Mouse (Mus musculus) hindbrain, embryonic 11.5 days (tissue): ENCODE measurements around the gene Tmem51. TPM values are rescaled to one million over a fixed set of nuclear protein-coding genes. Genes with fewer than 3 reads are reported as not detected.

ENCODE experiments used
- ATAC-seq: fragments of 200-750 bp; cut with Nextera tagmentation; 2 replicates; pipeline ENCODE4 v1.8.0; 2017; ENCODE audit warnings: mild to moderate bottlenecking, moderate TSS enrichment, moderate library complexity; ENCODE audit not compliant: low FRiP score
- DNase-seq: peaks from one replicate; pipeline ENCODE4 v3.0.0-alpha.2; 2015; ENCODE audit warnings: low spot score
- H3K27ac ChIP-seq: fragments of 300-500 bp; sonication (generic); 2 replicates; pipeline ENCODE4 v1.5.1; 2014; ENCODE audit warnings: mild to moderate bottlenecking, low read depth, low read length
- H3K27me3 ChIP-seq: fragments of 300-500 bp; sonication (generic); 2 replicates; pipeline ENCODE4 v1.6.1; 2014; ENCODE audit warnings: mild to moderate bottlenecking, low read length, moderate library complexity, mixed read lengths; ENCODE audit not compliant: control insufficient read depth, insufficient read depth
- H3K36me3 ChIP-seq: fragments of 300-500 bp; sonication (generic); 2 replicates; pipeline ENCODE4 v1.6.1; 2014; ENCODE audit warnings: mild to moderate bottlenecking, low read length, moderate library complexity, mixed read lengths; ENCODE audit not compliant: control insufficient read depth, insufficient read depth
- H3K4me1 ChIP-seq: fragments of 300-500 bp; sonication (generic); replicated peaks from 2 replicates; pipeline ENCODE4 v1.6.1; 2014; ENCODE audit warnings: low read length, mixed read lengths; ENCODE audit not compliant: control insufficient read depth, insufficient read depth
- H3K4me2 ChIP-seq: fragments of 300-500 bp; sonication (generic); replicated peaks from 2 replicates; pipeline ENCODE4 v1.6.1; 2014; ENCODE audit warnings: mild to moderate bottlenecking, low read depth, low read length
- H3K4me3 ChIP-seq: fragments of 300-500 bp; sonication (generic); 2 replicates; pipeline ENCODE4 v1.5.1; 2014; ENCODE audit warnings: low read depth, low read length
- H3K9ac ChIP-seq: fragments of 300-500 bp; sonication (generic); 2 replicates; pipeline ENCODE4 v1.6.1; 2014; ENCODE audit warnings: low read depth, low read length
- H3K9me3 ChIP-seq: fragments of 300-500 bp; sonication (generic); 2 replicates; pipeline ENCODE4 v1.6.1; 2016; ENCODE audit warnings: low read length; ENCODE audit not compliant: control insufficient read depth
- whole genome bisulfite sequencing: fragments of 180-500 bp; shearing (Covaris S2); extraction: QIAGEN DNeasy Blood & Tissue Kit; methylation state at CpG from one replicate; pipeline ENCODE4 v1.1.7; 2014; 5-methylcytosine and 5-hydroxymethylcytosine counted together
- polyA plus RNA-seq: library from polyadenylated mRNA; unstranded; fragments of >200 nt; fragmentation: Nextera tagmentation; extraction: Ambion mirVana; gene quantifications from 2 replicates; pipeline ENCODE4 v1.2.1, GENCODE M21; 2014

Tmem51 gene
- polyA plus RNA-seq, 1 experiment from 2014 or later: 8.1 TPM

- ATAC-seq (no peak), DNase-seq (no peak)
- H3K4me3 ChIP-seq: no peak overlapping the region
- H3K9me3 ChIP-seq: no peaks in the 10 kb centered on the region
- H3K27ac ChIP-seq: no peak overlapping the region
- no peaks in the 10 kb centered on the region for H3K27me3 ChIP-seq
- H3K9ac ChIP-seq: no peak overlapping the region
- 77% methylated on average over 5 of the region's 5 CpGs for WGBS
- H3K36me3 ChIP-seq: no peaks in the 10 kb centered on the region
- 0 out of 2 replicates have a peak, but pooled peaks cover 2% of the 10 kb centered on the region for H3K4me1 ChIP-seq
- no peak overlapping the region for H3K4me2 ChIP-seq
Measured at GRCm38 (mm10) chr4:141993347-141994061, 90.6 kb downstream of the Tmem51 start.

DNA sequence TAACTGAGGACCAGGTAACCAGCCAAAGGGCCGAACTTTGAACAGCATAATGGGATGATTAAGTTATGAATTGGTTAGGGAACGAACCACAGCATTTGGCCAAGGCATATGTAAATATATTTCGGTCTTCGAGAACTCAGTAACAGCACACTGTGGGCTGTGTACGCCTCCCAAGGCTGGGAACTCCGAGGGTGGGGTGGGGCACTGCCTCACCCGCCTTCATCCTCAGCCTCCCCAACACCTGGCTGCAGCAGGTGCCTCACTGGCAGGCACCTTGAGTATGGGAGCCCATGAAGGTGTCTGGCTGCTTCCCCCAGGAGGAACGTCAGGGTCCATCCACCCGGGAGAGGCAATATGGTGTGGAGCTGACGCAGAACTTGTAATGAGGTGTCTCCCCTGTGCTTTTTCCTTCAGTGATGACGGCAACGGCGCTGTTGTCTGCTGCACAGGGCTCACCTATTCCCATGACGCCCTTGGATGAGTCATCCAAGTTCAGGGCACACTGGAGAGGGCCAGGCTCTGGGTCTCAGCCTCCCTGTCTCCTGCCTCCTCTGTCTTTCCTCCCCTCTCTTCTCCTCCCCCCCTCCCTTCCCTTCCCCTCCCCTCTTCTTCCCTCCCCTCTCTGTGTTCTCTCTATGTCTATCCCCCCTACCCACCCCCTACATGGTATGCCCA lies 91.4 kb downstream of the Tmem51 start:
- 85% methylated on average over 14 of the region's 14 CpGs for WGBS
- Histone ChIP-seq H3K4me1 (no peaks in the 10 kb centered on the region), H3K9me3 (no peaks in the 10 kb centered on the region), H3K4me3 (no peak overlapping the region), H3K27ac (no peak overlapping the region), H3K4me2 (no peak overlapping the region), H3K27me3 (no peaks in the 10 kb centered on the region), H3K36me3 (no peaks in the 10 kb centered on the region), H3K9ac (no peak overlapping the region)
- DNase-seq (no peak), ATAC-seq (no peak)

- Histone ChIP-seq H3K9me3 (no peaks in the 10 kb centered on the region), H3K27me3 (no peaks in the 10 kb centered on the region), H3K4me2 (no peak overlapping the region), H3K27ac (no peak overlapping the region), H3K4me1 (no peaks in the 10 kb centered on the region), H3K9ac (no peak overlapping the region), H3K4me3 (no peak overlapping the region), H3K36me3 (no peaks in the 10 kb centered on the region)
- ATAC-seq: no peak
- WGBS: 100% methylated on average over 1 of the region's 1 CpGs
- DNase-seq: no peak
Measured at GRCm38 (mm10) chr4:141988178-141988577, 95.9 kb downstream of the Tmem51 start.

- Histone ChIP-seq H3K27me3 (no peaks in the 10 kb centered on the region), H3K27ac (no peak overlapping the region), H3K4me2 (no peak overlapping the region), H3K9ac (no peak overlapping the region), H3K4me1 (no peaks in the 10 kb centered on the region), H3K4me3 (no peak overlapping the region), H3K9me3 (no peaks in the 10 kb centered on the region), H3K36me3 (no peaks in the 10 kb centered on the region)
- WGBS: 68% methylated on average over 3 of the region's 3 CpGs
- no peak for DNase-seq
- no peak for ATAC-seq
Measured at GRCm38 (mm10) chr4:141983689-141984088, 100.4 kb downstream of the Tmem51 start.

GRCm38 (mm10) chr4:141981475-141981874 lies 102.6 kb downstream of the Tmem51 start:
- ATAC-seq (no peak), DNase-seq (no peak)
- H3K4me2 ChIP-seq: no peak overlapping the region
- H3K9me3 ChIP-seq: no peaks in the 10 kb centered on the region
- H3K9ac ChIP-seq: no peak overlapping the region
- H3K4me1 ChIP-seq: no peaks in the 10 kb centered on the region
- 72% methylated on average over 3 of the region's 3 CpGs for WGBS
- H3K36me3 ChIP-seq: no peaks in the 10 kb centered on the region
- H3K27me3 ChIP-seq: no peaks in the 10 kb centered on the region
- H3K27ac ChIP-seq: no peak overlapping the region
- no peak overlapping the region for H3K4me3 ChIP-seq

Other genes starting within 250 kb of the Tmem51 start
- not detected in 2 replicates for gene Ctrc, start 237.9 kb downstream of the Tmem51 start, polyA plus RNA-seq
- gene Efhd2, start 209.4 kb downstream of the Tmem51 start, polyA plus RNA-seq: 25.0 and 26.1 TPM in 2 replicates
- 3.5 and 4.0 TPM in 2 replicates for gene Fhad1, start 69.2 kb downstream of the Tmem51 start, polyA plus RNA-seq
- 11.3 and 11.8 TPM in 2 replicates for gene Kazn, start 155.1 kb upstream of the Tmem51 start, polyA plus RNA-seq